Mouse (Mus musculus): ENCODE results near the gene Asxl1. TPM values are rescaled to one million over a fixed set of nuclear protein-coding genes. Genes with fewer than 3 reads are reported as not detected.

Asxl1 gene
- total RNA-seq, 1 experiment from 2014 or later = 30.4 TPM

DNA sequence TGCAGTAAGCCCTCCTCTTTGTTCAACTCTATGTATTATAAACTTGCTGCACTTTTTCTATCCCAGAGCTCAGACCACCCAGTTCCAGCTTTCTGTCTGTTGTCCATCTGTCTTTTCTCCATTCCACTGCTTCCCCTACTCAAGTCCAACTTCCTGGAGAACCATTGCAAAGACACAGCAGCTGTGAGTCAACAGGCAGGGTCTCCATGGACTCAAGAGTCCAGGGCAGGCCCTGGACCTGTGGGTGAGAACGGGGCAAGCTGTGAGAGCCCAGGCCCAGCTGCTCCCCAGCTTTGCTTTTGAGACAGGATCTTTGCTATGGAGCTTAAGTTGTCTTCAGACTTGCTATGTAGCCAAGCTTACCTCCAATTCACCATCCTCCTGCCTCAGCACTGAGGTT, 84.9 kb downstream of the Asxl1 start:
- no peak for ATAC-seq (replicated peaks; ENCODE audit: insufficient number of reproducible peaks, low FRiP score, low TSS enrichment, poor library complexity, severe bottlenecking)

DNA sequence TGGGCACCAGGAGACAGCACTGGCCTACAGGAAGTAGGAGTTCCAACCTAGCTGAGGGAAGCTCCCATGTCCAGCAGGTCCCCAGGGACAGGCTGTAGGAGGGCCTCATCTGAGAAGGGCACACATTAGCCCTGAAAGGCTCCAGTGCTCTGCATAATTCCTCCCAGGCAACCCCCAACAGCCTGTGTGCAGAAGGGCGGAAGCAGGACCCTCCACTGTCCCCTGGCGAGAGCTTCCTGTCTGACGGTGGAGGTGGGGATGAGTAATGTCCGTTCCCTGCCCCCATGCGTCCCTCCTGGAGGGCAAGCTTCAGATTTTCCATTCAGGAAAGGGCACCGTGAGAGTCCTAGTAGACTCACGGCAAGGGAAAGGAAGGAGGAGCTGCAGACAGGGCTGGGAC, 86.9 kb downstream of the Asxl1 start:
- ATAC-seq (replicated peaks; ENCODE audit: insufficient number of reproducible peaks, low FRiP score, low TSS enrichment, poor library complexity, severe bottlenecking) = no peak

DNA sequence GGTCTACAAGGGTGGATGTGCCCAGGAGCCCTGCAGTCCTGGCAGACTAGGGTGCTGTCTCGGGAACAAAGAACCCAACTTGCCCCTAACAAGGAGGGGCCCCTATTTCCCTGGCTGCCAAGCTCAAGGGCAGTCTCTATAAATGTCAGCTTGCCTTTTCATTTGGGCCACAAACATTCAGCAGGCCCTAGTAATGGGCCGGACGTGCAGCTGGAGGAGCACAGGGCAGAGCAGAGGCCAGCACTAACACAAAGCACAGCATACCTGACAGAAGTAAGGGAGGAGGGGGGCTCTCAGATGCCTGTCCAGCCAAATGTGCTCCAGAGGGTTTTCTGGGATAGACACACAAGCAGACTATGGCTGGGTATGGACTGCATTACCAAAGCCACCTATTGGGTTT, 88.2 kb downstream of the Asxl1 start:
- ATAC-seq (replicated peaks; ENCODE audit: insufficient number of reproducible peaks, low FRiP score, low TSS enrichment, poor library complexity, severe bottlenecking) = no peak

DNA sequence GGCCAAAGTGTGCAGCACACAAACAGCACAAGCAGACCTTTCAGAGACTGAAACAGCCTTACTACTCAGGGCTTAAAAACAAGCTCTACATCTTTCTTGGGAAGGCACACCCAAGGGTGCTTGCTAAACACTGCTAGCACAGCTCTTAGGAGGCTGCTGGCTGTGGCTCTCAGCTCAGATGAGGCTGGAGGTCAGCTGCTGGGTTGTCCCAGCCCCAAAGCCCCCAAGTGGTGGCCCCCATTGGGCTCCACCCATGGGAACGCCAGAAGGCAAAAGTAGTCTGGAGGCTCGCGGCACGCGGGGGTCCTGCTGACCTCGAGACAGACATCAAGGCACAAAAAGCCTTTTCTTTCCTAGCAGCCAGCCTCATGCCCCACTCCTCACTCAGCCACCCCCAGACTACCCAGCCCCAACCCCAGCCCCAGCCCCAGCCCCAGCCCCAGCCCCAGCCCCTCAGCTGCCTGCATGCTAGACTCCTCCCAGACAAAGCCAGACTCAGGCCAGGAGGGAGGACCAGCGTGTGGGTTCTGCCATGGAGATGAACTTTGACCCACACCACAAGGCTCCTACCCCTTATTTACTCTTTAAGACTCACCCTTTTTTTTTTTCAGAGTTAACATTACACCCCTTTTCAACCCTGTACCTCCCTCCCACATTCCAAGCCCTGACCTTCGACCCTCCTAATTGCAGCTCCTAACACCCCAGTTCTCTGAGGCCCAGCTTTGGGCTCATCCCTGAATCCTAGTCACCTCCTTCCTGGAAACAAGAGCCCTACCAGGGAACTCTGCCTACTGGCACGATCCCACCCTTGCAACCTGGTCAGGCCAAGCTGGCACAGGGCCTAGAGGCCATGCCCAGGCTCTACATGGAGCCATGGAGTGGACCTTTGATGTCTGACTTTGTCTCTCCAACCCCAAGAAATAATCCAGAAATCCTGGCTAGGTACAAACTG, 89.5 kb downstream of the Asxl1 start:
- ATAC-seq (replicated peaks; ENCODE audit: insufficient number of reproducible peaks, low FRiP score, low TSS enrichment, poor library complexity, severe bottlenecking) = no peak

DNA sequence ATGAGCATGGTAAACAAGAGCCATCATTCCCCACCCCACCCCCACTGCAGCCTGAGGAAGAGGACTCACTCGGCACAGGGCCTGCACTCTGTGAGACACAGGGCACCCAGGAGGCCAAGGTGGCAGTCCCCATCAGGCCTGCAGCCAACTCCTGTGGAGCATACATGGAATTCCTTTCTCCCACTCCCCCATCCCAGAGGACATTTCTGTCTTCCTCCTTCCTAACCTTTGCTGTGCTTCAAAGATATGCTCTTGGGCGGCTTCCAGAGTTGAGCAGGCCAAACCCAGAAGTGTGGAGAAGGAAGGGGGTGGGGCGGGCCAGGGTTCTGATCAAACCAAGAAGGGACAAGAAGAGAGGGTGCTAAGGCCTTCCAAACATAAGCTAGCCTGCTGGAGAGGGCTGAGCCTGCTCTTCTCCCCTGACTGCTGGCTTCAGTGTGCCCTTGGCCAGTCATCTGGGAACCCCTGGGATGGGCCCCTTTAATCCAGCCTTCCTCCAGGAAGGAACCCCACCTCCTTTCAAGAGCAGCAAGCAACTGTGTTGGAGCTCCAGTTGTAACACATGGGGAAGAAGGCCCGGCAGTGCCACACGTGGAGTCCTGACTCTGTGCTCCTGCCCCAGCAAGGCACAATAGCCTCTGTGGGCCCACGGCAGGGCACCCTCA, 91.1 kb downstream of the Asxl1 start:
- no peak for ATAC-seq (replicated peaks; ENCODE audit: insufficient number of reproducible peaks, low FRiP score, low TSS enrichment, poor library complexity, severe bottlenecking)

DNA sequence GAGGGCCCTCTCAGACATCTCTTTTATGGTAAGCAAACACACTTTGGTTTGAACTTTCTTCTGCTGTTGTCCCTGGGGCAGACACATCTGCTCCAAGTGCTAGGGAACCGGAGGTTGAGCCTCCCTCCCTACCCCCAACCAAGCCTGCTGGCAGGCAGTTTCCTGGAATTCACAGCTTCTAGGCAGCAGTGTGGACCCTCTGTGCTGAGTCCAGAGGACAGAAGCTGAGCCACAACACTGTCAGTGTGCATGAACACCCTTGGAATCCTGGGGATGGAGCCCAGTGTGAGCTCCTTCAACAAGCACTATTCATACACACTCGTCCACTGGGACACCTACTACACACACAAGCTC, 91.7 kb downstream of the Asxl1 start:
- ATAC-seq (replicated peaks; ENCODE audit: insufficient number of reproducible peaks, low FRiP score, low TSS enrichment, poor library complexity, severe bottlenecking) = no peak

DNA sequence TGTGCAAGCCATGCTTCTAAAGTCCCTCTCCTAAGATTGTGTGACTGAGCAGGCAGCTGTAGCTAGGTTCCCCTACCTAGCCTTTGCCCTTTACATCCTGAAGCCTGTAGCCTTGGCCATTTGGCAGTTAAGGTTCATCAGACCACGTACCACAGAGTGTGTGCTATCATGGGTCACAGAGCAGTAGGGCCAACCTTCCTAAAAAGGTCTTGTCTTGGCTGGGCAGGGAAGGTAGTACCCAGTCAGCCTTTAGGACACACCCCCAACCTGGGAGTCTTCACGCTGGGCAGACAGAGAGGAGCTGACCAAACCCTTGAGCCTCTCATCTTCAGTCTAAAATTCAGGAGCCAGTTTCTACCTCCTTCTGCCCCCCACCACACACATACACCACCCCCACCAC, 95.1 kb downstream of the Asxl1 start:
- no peak for ATAC-seq (replicated peaks; ENCODE audit: insufficient number of reproducible peaks, low FRiP score, low TSS enrichment, poor library complexity, severe bottlenecking)

DNA sequence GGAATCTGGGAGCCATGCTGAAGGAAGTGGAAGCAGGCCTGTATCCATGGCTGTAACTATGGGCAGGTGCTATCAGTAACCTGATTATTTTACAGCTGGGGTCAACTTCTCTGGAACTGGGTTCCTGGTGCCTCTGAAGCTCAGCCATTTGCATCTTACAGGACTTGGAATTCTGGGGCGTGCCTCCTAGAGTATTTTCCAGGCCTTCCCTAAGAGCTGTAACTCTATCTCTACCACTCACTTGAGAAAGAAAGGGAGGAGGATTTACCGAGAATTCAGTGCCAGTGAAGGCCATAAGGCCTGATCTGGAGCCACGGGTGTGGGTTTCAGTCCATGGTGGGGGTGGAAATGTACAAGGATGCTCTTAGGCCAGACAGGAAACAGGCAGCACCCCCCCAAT, 95.6 kb downstream of the Asxl1 start:
- no peak for ATAC-seq (replicated peaks; ENCODE audit: insufficient number of reproducible peaks, low FRiP score, low TSS enrichment, poor library complexity, severe bottlenecking)

DNA sequence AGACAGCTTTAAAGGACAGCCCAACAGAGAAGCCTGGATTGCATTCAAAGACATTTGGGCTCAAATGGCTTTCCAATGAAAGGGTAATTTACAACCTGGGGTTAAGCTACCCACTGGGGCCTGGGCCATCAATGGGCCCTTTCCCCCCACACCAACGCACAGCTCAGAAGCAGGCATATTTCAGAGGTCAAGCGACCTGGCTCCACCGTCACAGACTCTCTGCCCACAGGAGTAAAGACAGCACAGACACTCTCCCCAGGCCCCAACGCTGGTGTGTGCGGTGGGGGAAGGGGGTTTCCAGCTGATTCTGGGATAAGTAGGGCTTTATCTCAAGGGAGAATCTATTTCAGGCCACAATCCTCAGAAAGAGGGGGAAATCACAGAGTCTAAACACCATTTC, 97.1 kb downstream of the Asxl1 start:
- ATAC-seq (replicated peaks; ENCODE audit: insufficient number of reproducible peaks, low FRiP score, low TSS enrichment, poor library complexity, severe bottlenecking) = no peak

DNA sequence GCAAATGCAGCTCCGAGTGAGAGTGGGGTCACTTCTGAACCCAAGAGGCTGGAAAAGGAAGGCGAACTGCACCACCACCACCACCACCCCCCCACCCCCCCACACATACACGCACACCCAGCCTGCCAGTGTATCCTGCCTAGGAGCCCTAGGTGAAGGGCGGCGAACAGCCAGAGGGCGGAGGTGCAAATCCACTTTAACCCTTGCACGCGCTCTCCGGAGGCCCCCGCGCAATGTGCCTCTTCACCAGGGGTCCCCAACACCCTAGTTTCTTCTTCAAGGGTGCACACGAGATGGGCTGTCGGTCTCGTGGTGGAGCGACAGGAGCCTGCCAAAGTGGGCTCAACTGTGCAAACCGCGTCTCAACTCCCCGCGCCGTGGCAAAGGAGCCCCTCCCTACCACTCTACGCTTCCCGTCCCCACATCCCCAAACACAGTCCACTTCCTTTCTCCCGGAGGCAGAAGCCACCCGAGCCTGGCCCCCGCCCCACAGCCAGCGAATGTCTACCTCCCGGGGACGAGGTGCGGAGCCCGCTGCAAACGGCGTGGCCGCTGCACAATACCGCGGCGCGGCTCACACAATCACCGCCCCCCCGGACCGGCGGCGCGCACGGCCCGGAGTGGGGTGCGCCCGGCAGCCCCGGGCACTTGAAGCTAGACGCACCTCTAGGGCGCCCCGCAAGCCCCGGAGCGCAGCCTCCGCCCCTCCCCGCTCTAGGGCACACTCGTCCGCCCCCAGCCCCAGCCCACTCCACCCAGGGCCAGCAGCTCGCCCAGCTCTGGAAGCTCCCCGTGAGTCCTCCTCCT, 98.0 kb downstream of the Asxl1 start:
- no peak for ATAC-seq (replicated peaks; ENCODE audit: insufficient number of reproducible peaks, low FRiP score, low TSS enrichment, poor library complexity, severe bottlenecking)

DNA sequence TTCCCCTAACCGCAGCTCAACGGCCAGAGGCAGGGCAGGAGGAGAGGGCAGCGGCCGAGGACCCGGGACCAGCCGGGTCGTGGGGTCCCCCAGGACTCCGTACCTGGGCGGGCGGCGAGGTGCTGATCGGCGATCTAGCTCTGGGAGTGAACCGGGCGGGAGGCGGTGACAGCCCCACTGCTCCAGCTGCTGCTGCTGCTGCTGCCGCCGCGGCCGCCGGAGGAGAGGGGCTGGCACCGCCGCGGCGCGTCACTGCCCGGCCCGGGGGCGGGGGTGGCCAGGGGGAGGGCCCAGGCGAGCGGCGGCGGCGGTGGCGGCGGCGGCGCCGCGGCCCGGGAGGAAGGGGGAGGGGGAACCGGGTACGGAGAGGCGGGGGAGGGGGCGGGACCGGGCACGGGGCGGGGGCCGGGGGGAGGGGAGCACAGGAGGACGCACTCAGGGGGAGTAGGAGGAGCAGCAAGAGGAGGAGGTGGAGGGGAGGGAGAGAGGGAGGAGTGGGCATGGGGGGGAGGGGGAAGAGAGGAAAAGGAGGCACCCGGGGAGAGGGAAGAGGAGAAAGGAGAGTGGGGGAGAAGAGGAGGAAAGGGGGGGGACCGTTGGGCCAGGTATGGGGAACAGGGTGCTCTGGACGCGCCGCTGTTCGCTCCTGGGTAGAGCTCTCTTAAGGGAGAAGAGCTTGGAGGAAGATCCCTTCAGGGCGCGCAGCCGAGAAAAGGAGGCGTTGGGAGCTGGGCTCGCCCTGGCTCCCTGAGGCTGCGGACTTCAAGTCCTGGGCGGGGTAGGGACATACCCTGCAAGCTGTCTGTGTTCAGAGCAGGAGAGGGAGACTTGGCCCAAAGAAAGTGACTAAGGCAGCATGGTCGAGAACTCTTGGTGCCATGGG, 98.9 kb downstream of the Asxl1 start:
- ATAC-seq (replicated peaks; ENCODE audit: insufficient number of reproducible peaks, low FRiP score, low TSS enrichment, poor library complexity, severe bottlenecking) = peak; percentile 24; the same call in 1 of the 2 replicates

DNA sequence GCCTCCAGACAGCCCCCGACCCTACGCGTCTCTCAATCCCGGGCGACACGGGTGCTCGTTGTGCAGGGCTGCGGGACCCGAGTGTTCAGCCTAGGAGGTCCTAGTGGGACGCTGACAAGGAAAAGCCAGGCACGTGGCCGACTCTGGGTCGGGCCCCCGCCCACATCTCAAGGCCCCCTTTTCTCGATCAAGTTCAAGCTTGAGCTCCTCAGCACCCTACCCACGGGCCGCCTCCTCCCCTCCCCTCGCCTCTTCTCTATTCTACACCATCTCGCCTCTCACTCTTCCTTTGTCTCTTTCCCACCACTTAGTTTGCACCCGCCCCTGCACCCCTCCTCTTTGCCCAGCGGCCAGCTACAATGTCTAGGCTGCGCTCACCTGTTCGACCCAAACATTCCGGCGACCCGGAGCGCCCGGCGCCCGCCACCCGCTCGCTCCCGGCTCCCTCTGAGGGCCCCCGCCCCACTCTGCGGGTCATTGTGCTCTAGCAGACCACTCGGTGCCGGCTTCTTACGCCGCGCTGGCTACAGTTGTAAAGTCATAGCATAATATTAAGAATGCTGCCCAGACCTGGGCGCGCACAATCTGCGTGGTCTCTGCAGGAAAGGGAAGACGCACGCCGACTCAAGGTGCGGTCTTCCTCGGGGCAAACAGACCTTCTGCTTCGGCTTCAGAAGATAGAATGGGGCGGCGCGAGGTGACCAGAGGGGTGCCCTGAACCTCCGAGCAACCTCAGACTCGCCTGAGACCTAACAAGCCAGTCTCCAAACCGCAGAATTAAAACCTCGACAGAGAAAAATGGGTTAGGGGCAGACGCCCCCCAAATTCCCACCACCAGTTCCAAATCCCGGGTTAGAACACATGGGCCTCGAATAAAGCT, 99.7 kb downstream of the Asxl1 start:
- ATAC-seq (replicated peaks; ENCODE audit: insufficient number of reproducible peaks, low FRiP score, low TSS enrichment, poor library complexity, severe bottlenecking) = peak; percentile 24; the same call in 1 of the 2 replicates

DNA sequence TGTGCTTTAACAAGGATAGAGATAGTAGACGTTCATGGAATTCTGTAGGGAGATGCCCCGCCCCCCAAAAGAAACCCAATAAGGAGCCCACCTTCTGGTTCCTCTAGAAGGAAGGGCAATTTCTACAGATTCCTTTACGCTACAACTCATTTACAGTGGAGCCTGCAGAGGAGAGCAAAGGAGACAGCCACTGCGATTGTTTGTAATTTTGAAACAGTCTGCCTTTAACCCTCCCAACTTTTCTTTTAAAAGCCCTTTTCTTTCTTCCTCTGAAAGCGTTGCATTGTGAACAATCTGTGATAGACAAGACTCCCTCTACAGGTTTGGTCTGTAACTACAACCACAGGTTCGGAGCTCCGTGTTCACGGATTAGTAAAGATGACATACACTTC, 100.4 kb downstream of the Asxl1 start:
- peak; percentile 60; the same call in 1 of the 2 replicates for ATAC-seq (replicated peaks; ENCODE audit: insufficient number of reproducible peaks, low FRiP score, low TSS enrichment, poor library complexity, severe bottlenecking)

DNA sequence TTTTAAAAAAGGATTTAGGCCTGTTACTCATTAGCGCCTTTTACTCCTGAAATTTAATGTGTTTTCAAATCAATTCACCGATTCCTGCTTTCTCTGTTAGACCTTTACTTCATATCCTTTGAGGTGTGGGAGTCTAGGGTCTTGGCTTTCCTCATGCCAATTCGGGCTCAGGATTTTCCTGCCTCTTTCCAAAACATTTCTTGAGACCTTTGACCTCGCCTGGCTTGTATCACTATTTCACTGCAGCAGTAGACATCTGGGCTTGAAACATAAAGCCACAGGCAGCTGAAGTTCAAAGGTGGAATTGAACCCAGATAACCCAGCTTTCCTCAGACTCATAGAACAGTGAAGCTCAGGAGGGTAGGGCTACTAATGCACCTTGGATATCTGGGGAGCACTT, 100.8 kb downstream of the Asxl1 start:
- ATAC-seq (replicated peaks; ENCODE audit: insufficient number of reproducible peaks, low FRiP score, low TSS enrichment, poor library complexity, severe bottlenecking) = no peak

DNA sequence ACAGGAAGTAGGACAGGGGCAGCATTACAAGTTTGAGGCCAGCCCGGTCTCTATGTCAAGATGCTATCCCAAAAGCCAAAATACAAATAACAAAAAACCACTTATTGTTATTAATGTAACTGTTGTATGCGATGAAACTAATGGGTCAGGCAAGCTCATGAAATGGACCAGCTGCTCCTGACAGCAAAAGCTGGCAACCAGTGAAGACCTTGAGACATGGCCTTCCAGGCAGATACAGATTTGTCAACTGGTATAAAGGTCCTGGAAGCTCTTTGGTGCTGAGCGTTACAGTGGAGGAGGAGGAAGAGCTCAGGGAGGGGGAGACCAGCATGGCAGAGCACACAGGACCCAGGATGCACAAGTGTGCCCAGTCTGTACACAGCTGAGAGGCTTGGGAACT, 102.1 kb downstream of the Asxl1 start:
- no peak for ATAC-seq (replicated peaks; ENCODE audit: insufficient number of reproducible peaks, low FRiP score, low TSS enrichment, poor library complexity, severe bottlenecking)

DNA sequence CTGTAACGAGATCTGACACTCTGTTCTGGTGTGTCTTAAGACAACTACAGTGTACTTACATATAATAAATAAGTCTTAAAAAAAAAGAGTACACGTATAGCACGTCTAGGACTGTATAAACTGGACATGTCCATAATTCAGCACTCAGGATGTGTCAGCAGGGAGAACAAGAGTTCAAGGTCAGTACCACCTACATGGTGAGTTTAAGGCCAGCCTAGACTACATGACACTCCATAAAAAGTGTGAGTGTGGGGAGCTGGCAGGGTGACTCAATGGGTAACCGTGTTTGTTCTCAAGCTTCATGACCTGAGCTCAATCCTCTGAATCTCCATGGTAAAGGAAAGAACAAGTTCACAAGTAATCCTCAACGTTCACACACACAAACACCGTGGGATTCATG, 102.9 kb downstream of the Asxl1 start:
- ATAC-seq (replicated peaks; ENCODE audit: insufficient number of reproducible peaks, low FRiP score, low TSS enrichment, poor library complexity, severe bottlenecking) = no peak
